Mouse (Mus musculus) right cerebral cortex, adult 2 months (tissue): ENCODE results near the gene A930004D18Rik.
A peak's percentile ranks its signal among the peaks of the same experiment; 100 is the strongest.

Source experiments
- DNase-seq, 2 experiments: peaks; one replicate each; pipeline ENCODE4 v3.0.0; 2021 to 2022; ENCODE audit warnings: low spot score in 2 of 2

Gene A930004D18Rik

DNA sequence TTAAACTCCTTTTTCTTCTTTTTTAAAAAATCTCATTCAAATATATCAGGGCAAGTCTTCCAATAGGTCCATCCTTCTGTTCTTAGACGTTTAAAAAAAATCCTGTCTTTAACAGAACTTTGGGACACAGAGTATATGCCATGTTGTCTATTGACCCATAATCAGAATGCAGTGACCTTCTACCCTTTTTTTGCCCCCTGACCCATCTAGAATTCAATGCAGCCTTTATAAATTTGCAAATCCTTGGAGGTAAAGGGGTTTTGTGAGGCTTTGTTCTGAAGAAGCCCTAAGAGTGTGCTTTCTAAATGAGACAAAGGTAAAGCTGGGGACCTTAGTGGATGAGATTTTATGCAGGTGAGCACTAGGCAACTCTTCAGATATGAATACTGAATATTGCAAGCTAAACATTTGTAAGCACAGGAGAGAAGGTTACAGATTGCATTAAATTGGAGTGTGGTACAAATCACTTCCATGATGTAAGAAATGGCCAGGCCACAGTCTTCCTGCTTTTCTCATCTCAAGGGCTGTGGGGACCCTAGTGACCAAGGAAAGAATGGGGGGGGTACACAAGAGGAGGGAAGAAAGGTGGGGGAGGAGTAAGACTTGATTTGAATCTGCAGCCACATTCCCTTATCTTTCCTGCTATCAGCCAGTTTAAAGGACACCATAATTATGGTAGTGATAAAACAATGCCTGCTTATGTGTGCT lies 15.9 kb upstream of the A930004D18Rik start:
- no peak for DNase-seq

- DNase-seq: no peak
Observed at GRCm38 (mm10) chr2:18052581-18052980, 15.0 kb upstream of the A930004D18Rik start.

DNA sequence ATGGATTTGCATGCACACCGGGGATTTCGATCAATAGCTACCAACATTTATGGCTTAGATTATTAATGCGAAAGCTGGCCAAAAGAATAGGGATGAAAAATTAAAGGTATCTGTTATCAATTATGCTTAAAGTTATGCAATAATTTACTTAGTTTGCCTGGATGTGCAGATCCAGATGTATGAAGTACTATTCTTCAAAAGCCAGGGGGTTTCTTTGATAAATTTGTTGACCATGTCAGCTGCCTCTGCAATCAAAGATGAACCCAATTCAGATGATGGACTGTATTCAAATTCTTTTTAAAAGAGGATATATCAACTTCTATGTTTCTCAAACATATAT lies 14.3 kb upstream of the A930004D18Rik start:
- DNase-seq: no peak

- DNase-seq: no peak
Observed at GRCm38 (mm10) chr2:18051026-18051830, 13.7 kb upstream of the A930004D18Rik start.

- no peak for DNase-seq
Observed at GRCm38 (mm10) chr2:18050541-18050985, 13.0 kb upstream of the A930004D18Rik start.

- DNase-seq: no peak
Observed at GRCm38 (mm10) chr2:18050018-18050417, 12.5 kb upstream of the A930004D18Rik start.

- no peak for DNase-seq
Observed at GRCm38 (mm10) chr2:18049279-18049821, 11.8 kb upstream of the A930004D18Rik start.

DNA sequence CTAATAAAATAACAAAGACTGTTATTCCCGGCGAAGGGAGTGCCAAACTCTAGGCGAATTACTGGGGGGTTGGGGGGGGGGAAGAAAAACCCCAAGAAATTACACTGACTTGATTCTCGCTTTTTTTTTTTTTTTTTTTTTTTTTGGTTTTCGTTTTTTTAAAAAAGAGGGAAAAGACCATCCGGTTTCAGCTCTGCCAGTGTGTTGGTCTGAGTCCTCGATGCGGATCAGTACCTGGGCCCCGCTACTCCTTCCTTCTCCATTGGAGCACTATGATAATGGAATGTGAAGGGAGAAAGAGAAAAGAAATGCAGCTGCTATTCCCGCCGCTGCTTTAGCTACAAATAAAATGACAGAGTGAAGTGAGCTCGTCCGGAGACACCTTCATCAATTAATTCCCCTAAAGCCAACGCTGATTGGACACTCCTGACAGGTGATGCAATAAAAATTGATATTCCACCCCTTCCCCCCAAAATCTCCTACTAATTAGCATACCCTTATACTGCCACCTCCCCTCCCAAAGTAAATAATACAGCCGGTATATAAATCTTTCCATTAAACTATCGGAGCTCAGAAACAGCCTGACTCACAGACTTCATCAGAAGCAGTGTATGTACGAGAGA lies 11.0 kb upstream of the A930004D18Rik start, which contains the start of gene Skida1:
Gene Skida1, minus strand, starts transcription at position 599 of the 623 bp plus-strand sequence.
- no peak for DNase-seq

GRCm38 (mm10) chr2:18047646-18048452 lies 10.3 kb upstream of the A930004D18Rik start:
- DNase-seq: peak in 1 of 2 experiments; percentile 58

DNA sequence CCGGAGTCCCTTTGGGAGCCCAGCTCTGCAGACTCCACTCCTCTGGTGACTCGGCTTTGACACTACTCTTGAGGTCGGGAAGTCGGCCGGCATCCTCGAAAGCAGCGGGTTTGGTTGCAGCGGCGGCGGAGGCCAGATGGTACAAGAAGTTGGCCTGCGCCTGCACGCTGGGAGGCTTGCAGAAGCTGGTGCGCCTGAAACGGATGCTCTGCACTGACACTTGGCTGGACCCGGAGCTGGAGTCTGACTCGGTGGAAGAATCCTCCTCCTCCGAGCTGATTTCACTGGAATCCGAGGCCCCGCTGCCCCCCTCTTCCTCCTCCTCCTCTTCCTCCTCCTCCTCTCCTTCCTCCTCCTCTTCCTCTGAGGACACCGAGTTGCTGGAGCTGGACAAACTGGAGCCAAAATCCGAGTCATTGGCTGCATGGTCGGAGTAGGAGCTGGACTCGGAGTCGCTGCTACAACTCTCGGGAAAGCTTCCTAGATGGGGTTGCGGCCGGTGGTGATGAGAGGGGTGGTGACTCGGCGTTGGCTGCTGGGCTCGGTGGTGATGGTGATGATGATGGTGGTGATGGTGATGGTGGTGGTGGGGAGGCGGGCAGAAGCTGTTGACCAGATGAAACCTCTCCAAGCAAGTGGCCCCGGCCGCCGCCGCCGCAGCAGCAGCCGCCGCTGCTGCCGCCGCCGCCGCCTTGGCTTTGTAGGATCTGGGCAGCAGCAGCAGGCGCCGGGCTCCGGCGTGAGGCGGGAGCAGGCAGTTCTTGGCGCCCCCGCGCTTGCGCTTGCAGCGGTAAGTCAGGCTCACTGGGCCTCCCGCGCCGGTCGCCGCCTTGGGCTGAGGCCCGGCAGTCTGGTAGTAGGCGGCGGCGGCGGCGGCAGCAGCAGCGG lies 9.5 kb upstream of the A930004D18Rik start:
- peak; percentile 61 to 75 for DNase-seq

DNA sequence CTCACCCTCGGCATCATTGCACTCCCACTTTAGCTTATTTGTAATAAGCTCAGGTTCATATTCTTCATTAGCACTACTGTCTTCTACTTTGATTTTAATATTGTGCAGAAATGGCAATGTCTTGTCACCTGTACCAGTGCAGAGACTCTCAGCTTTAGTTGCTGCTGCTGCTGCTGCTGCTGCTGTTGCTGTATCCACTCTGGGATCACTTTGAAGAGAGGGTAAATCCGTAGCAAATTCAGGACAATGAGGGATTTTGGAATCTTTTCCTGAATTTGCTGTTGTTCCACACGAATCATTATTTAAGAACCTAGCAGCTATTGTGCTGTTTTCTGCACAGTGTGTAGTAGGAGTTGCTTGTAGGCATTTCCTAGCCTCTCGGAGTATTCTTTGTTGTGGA lies 8.6 kb upstream of the A930004D18Rik start:
- no peak for DNase-seq

DNA sequence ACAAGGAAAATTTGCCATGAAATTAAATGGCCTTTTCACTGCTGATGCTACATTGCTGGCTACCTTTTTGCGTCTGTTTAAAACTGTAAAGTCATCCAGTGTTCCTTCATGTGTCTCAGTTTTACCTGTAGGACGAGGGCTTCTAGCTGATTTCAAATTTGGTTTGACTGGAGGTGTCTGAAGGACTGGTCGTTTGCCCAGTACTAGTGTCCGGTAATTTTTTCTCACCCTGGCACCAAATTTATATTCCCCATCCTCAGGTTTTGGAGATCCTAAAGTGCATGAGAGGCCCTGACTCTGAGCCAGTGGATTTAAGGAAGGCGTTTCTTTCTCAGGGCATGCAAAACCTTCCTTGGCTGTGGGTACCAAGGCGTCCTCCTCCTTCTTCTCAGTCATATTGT lies 8.2 kb upstream of the A930004D18Rik start:
- DNase-seq: no peak

DNA sequence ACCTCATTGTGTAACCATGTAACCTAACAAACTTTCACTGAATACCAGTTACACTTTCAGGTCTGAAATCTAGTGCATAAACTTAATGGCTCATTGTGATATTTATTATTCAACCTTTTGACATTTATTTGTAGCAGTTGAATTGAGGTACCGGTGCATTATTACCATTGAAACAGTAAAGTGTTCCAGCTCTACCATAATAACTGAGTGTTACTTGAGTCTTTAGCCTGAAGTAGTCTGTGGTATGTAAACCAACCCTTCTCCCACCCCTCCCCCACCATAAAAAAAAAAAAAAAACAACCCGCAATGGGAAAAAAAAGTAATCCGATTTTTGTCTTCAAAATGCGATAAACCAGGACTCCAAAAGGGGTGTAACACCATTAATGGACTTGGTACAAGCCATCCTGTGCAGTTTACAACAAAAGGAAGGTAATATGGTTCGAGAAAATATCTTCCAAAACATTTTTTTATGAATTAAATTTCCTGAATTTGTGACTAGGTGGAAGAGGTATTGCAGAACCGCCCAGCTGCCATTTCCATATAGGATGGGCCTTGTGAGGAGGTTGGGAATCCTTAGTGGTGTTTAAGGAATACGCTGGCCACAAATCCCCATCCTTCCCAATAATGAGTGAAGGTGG lies 7.7 kb upstream of the A930004D18Rik start:
- no peak for DNase-seq

DNA sequence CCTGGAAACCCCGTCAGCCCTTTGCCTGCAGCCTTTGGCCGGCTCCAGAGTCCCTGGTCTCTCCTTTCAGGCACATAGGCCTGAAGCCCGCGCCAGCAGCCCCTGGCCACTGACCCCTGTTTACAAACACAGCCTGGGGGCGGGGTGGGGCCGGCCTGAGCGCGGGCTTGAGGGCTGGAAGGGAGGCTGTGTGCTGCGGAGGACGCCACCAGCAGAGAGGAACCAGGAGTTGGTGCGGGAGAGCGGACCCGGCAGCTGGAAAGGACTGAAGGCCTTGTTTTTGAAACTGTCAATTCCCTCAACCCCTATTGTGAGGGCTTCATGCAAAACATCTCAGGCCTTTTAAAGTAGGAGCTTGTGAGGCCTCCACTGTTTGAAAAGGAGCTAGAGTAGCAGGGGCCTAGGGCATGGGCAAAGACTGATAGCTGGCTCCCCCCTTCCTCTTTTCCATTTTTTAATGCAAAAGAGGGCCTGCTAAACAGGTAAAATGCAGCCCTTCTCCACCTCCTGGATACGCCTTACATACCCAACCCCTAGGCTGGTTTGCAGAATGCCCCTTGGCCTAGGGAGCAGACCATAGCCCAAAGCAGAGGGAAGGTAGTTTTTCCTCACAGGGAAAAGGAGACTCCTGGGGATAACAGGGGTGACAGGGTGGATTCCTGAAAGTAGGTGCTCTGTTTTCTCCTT lies 3.8 kb upstream of the A930004D18Rik start:
- DNase-seq: no peak

DNA sequence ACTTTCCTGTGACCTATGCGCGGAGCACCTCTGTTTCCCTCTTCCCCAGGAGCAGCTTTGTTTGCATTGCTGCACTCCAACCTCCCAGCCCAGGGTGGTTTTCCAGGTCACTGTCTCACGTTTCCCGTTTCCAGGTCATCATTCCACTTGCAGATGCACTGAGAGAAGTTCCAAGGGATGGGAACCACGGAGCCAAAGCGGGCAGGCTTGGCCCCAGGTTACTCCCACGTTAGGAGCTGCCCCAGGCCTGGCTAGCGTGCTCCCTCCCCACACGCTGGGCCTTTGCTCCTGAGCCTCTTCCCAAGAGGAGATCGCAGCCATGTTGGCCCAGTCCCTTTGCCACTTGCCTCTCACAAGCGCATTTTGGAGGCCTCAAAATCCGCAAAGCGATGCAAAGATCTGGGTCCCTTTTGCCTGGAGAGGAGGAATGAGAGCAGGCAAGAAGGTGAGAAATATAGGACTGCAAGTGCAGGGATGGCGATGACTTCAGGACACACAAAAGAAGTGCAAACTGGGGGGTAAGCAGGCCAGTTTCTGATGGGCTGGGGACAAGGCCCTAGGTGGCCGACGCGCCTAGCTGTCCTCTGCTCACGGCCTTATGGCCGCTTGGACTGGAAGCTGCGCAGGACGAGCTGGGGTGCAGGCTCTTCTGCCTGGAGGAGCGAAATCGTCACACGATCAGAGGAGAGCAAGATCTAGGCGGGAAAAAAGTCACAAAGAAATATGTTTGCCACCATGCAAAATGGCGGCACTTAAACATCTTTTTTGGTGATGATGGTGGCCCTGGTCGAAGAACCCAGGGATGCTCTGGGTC lies 3.0 kb upstream of the A930004D18Rik start:
- DNase-seq: no peak

GRCm38 (mm10) chr2:18039566-18040290 lies 2.2 kb upstream of the A930004D18Rik start:
- no peak for DNase-seq

DNA sequence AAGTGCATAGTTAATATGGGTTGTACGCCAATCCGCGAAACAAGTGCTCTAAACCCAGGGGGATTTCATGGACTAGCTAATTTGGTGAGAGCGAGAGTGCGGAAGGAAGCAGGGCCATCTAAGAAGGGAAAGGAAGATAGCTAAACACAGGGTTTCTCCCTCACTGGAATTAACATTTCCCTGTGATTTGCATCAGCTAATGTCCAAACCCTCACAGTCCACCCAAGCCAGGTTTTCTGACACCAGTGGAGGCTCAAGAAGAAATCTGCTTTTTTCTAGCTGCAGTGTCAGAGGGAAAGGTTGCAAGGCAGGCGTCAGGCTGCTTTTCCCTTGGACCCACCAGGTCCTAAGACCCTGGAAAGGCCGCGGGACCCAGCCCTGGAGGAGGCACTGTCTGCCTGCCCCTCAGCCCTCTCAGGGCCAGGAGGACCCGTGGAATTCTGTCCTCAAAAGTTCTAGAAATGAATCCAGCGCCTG lies 1.4 kb upstream of the A930004D18Rik start:
- no peak for DNase-seq
